Mouse (Mus musculus): ENCODE measurements around the gene Dctn3.
"Not testable (repeated sequence)": the region's sequence is repeated elsewhere in the genome, so short reads cannot be mapped to it uniquely, and the experiment has no call there.

DNA sequence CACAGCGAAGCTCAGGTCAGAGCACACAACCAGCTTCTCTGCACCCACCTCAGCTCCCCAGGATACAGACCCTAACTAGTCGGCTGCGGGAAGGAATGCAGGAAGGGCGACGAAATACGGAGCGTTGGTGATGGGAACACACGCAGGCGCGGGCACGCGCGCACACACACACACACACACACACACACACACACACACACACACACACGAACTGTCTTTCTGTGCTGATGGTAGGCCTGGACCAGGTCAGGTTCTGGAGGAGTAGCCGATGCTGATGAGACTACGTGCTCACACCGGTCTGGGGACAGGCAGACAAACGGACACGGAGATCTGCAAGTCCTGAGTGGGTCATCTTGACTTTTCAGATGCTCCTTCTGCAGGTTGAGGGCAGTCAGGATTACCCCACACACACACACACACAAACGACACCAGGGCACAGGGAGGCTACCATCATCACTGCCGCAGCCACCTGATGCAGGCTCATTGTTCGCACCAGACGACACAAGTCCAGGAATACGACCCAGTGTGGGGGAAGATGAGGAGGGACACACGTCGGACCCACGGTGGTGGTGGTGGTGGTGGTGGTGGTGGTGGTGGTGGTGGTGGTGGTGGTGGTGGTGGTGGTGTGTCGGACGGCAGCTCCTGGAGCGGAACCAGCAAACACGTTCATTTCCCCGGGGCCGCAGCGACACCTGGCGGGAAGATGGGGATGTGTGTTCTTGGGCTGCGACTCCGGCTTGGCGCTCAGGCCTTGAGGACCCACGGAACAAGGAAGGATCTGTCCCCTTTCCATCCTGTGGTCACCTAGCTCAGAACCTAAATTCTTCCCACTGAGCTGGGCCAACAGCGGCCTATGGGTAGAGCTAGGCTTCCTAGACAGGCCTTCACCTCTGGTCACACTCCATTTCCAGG is 25.8 kb downstream of the Dctn3 start, which contains the start of gene Cntfr:
- TF ChIP-seq CTCF (IDR thresholded peaks at IDR 0.05; ENCODE audit: borderline replicate concordance, insufficient read depth, low read depth, low read length): peak; percentile 67
- not testable (repeated sequence) for TF ChIP-seq POLR2A (IDR thresholded peaks at IDR 0.05; ENCODE audit: borderline replicate concordance, insufficient read depth, low read length)
